In the genomic region with DNA sequence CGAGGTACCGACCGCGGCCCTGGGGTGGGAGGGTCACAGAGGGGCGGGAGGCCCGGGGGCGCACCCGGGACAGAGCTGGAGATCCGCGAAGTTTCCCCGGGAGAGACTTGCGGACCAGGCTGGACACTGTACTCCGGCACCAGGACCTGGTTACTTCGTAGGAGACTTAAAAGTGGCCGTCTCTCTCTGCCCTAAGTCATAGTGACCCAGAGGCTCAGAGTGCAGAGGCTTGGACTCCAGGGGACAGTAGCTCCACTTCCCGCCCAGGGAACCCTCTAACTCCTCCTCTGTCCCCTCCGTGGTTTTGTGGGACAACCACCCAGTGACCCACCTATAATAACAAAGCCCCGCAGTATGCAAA, we compare ENCODE assay signal across 9 mouse cellular contexts. TPM values are rescaled to one million over a fixed set of nuclear protein-coding genes. Genes with fewer than 3 reads are reported as not detected.
DNase-seq lines count a peak whose midpoint lies in the region; ATAC-seq and TF ChIP-seq lines count a peak whose summit lies in the region.
"Had no signal": no experiment of that assay in that cellular context is flagged by ENCODE, and none has a peak within 500 bp of the region (broad histone marks: within the 10 kb centered on the region; RNA-seq: fewer than 3 reads in every experiment).

No protein-coding gene starts in this region.

- no peaks in the 10 kb centered on the region for H3K4me1 ChIP-seq in ES-E14 (ENCODE audit: control insufficient read depth in 2 of 2, insufficient read depth in 2 of 2, low read length in 2 of 2, poor library complexity in 1 of 2)
- no peaks in the 10 kb centered on the region for H3K4me1 ChIP-seq in liver, embryonic 11.5 days (replicated peaks; ENCODE audit: control insufficient read depth, insufficient read depth, low read length)

- no peaks in the 10 kb centered on the region for H3K36me3 ChIP-seq in ES-E14 (ENCODE audit: control insufficient read depth, insufficient read depth, low read length, poor library complexity, severe bottlenecking)
- no peaks in the 10 kb centered on the region for H3K36me3 ChIP-seq in liver, embryonic 11.5 days (ENCODE audit: control insufficient read depth, insufficient read depth, low read length)

- ATAC-seq in frontal cortex, adult (ENCODE audit: low TSS enrichment), result peak; percentile 52
- ATAC-seq in liver, embryonic 11.5 days (replicated peaks; ENCODE audit: low FRiP score), result peak; percentile 67

- no peaks in the 10 kb centered on the region for H3K9me3 ChIP-seq in ES-E14 (ENCODE audit: control insufficient read depth, insufficient read depth, low read depth, low read length)
- H3K9me3 ChIP-seq in liver, embryonic 11.5 days (ENCODE audit: control insufficient read depth, low read length), result no peaks in the 10 kb centered on the region

- peak overlapping the region; percentile 74 to 88 for H3K4me3 ChIP-seq in ES-E14 (ENCODE audit: insufficient read depth in 1 of 2, low read depth in 1 of 2, low read length in 2 of 2, poor library complexity in 1 of 2, severe bottlenecking in 1 of 2)
- peak overlapping the region; percentile 48 for H3K4me3 ChIP-seq in liver, embryonic 11.5 days (ENCODE audit: low read depth, low read length)

- 2% methylated on average over 18 of the region's 18 CpGs for WGBS in liver, embryonic 11.5 days

- peak overlapping the region; percentile 68 for H3K4me2 ChIP-seq in liver, embryonic 11.5 days

- no peak for DNase-seq in frontal cortex, postnatal 14 days (ENCODE audit: low spot score in 2 of 2)
- DNase-seq in ES-E14 (ENCODE audit: low read depth, low spot score), result no peak
- DNase-seq in forelimb bud, embryonic 11.5 days (ENCODE audit: low read depth, low spot score), result peak; percentile 26
- no peak for DNase-seq in liver, embryonic 11.5 days (ENCODE audit: low spot score)
- peak; percentile 2 for DNase-seq in skeletal muscle tissue, adult 2 months (ENCODE audit: low read depth, low spot score)
- no peak for DNase-seq in right cerebral cortex, adult 18-20 months
- no peak for DNase-seq in spleen, adult 18-20 months

- in situ Hi-C loops in ES-E14 (cut with MboI; ENCODE audit: low sequenced_read_pairs in 2 of 2, unreplicated experiment in 2 of 2), result no loop called here

- no peak overlapping the region for H3K27ac ChIP-seq in ES-E14 (ENCODE audit: insufficient read depth, low read depth, low read length, poor library complexity, severe bottlenecking)
- H3K27ac ChIP-seq in liver, embryonic 11.5 days (ENCODE audit: low read depth, low read length), result no peak overlapping the region

- peak overlapping the region; percentile 36 for H3K9ac ChIP-seq in ES-E14 (ENCODE audit: insufficient read depth, low read depth, low read length, poor library complexity, severe bottlenecking)
- no peak overlapping the region; the same call in 1 of the 2 replicates for H3K9ac ChIP-seq in liver, embryonic 11.5 days (ENCODE audit: low read depth, low read length)

- H3K27me3 ChIP-seq in liver, embryonic 11.5 days (replicated peaks; ENCODE audit: control insufficient read depth, insufficient read depth, low read length), result no peaks in the 10 kb centered on the region
- H3K27me3 ChIP-seq: CH12.LX had no signal

TF ChIP-seq in ES-E14, 5 proteins besides CTCF, POLR2A, EP300 and RAD21:
- TF ChIP-seq HCFC1 (IDR thresholded peaks at IDR 0.05; ENCODE audit: borderline replicate concordance, insufficient read depth, low read length) (no peak), CHD2 (IDR thresholded peaks at IDR 0.05; ENCODE audit: low read depth, low read length) (no peak), ZNF384 (IDR thresholded peaks at IDR 0.05; ENCODE audit: low read depth, low read length) (no peak), MAFK (IDR thresholded peaks at IDR 0.05; ENCODE audit: insufficient read depth, low read depth, low read length) (no peak), ZC3H11A (IDR thresholded peaks at IDR 0.05; ENCODE audit: borderline replicate concordance, low read depth, low read length) (no peak)

RNA-seq across cellular contexts. Expression of a gene that starts 0.4 kb away (rescaled TPM):
- total RNA-seq in ES-E14 (2012; rRNA removed), result 0.13 TPM in 1 of 2 replicates, not detected in the other
- polyA plus RNA-seq in liver, embryonic 11.5 days (2014; fragmentation: Nextera tagmentation; extraction: Ambion mirVana), result 1.6 and 1.8 TPM in 2 replicates
- total RNA-seq: CH12.LX had no signal

Comparison
In these comparisons a context has a peak if more than half of its experiments do, and no peak if none do; other contexts are left out.
1. DNase-seq: peak in forelimb bud, embryonic 11.5 days (single experiment) and skeletal muscle tissue, adult 2 months (single experiment); none in frontal cortex, postnatal 14 days (0 of 2), ES-E14 (single experiment), liver, embryonic 11.5 days (single experiment), right cerebral cortex, adult 18-20 months (single experiment) and spleen, adult 18-20 months (0 of 2).